Mouse (Mus musculus) lung, adult 2 months (tissue): ENCODE data around the gene Vps50.

ENCODE experiments used
- CTCF ChIP-seq: fragments of 200-500 bp; IDR thresholded peaks from 2 replicates; pipeline ENCODE4 v1.5.1; 2011; ENCODE audit warnings: mild to moderate bottlenecking, low read length, control low read depth; ENCODE audit not compliant: insufficient read depth
- POLR2A ChIP-seq: fragments of 200-500 bp; IDR thresholded peaks from 2 replicates; pipeline ENCODE4 v1.6.1; 2011; ENCODE audit warnings: low read depth, mild to moderate bottlenecking, control low read depth, low read length, borderline replicate concordance; ENCODE audit errors: extremely low read depth

GRCm38 (mm10) chr6:3485133-3485532 lies 13.0 kb upstream of the Vps50 start:
- TF ChIP-seq CTCF, result no peak
- TF ChIP-seq POLR2A, result no peak
